Mouse (Mus musculus) stomach, postnatal 0 days (tissue): ENCODE results near the gene Bdkrb1. TPM values are rescaled to one million over a fixed set of nuclear protein-coding genes. Genes with fewer than 3 reads are reported as not detected.

Experiments used
- ATAC-seq: fragments of 200-750 bp; cut with Nextera tagmentation; 2 replicates; pipeline ENCODE4 v1.8.0; 2017; ENCODE audit not compliant: low FRiP score, low TSS enrichment
- DNase-seq: peaks from one replicate; pipeline ENCODE4 v3.0.0-alpha.2; 2016; ENCODE audit warnings: low spot score
- H3K27ac ChIP-seq: fragments of 300-500 bp; sonication (generic); replicated peaks from 2 replicates; pipeline ENCODE4 v1.5.1; 2014; ENCODE audit warnings: mild to moderate bottlenecking, control low read depth
- H3K27me3 ChIP-seq: fragments of 300-500 bp; sonication (generic); 2 replicates; pipeline ENCODE4 v1.6.1; 2014; ENCODE audit warnings: low read length; ENCODE audit not compliant: control insufficient read depth, insufficient read depth
- H3K36me3 ChIP-seq: fragments of 300-500 bp; sonication (generic); 2 replicates; pipeline ENCODE4 v1.6.1; 2014; ENCODE audit warnings: low read length, mixed read lengths; ENCODE audit not compliant: control insufficient read depth, insufficient read depth
- H3K4me1 ChIP-seq: fragments of 300-500 bp; sonication (generic); replicated peaks from 2 replicates; pipeline ENCODE4 v1.6.1; 2014; ENCODE audit warnings: antibody characterized with exemption; ENCODE audit not compliant: control insufficient read depth, insufficient read depth
- H3K4me2 ChIP-seq: fragments of 300-500 bp; sonication (generic); replicated peaks from 2 replicates; pipeline ENCODE4 v1.6.1; 2014; ENCODE audit warnings: low read depth, mild to moderate bottlenecking, control low read depth, moderate library complexity
- H3K4me3 ChIP-seq: fragments of 300-500 bp; sonication (generic); 2 replicates; pipeline ENCODE4 v1.5.1; 2014; ENCODE audit warnings: low read depth, low read length, control low read depth
- H3K9ac ChIP-seq: fragments of 300-500 bp; sonication (generic); 2 replicates; pipeline ENCODE4 v1.6.1; 2014; ENCODE audit warnings: mild to moderate bottlenecking, low read length, control low read depth, mixed read lengths
- H3K9me3 ChIP-seq: fragments of 300-500 bp; sonication (generic); 2 replicates; pipeline ENCODE4 v1.6.1; 2016; ENCODE audit warnings: low read length; ENCODE audit not compliant: control insufficient read depth
- CTCF ChIP-seq: IDR thresholded peaks from 2 replicates; pipeline ENCODE4 v1.5.1; 2016; ENCODE audit warnings: antibody characterized with exemption, low read depth, mild to moderate bottlenecking, moderate library complexity
- EP300 ChIP-seq: optimal IDR thresholded peaks from 2 replicates; pipeline ENCODE3; 2016; ENCODE audit warnings: antibody characterized with exemption
- WGBS: fragments of 180-500 bp; shearing (Covaris S2); extraction: QIAGEN DNeasy Blood & Tissue Kit; methylation state at CpG from one replicate; pipeline ENCODE4 v1.1.7; 2014; 5-methylcytosine and 5-hydroxymethylcytosine counted together
- polyA plus RNA-seq: library from polyadenylated mRNA; unstranded; fragments of >200 nt; fragmentation: Nextera tagmentation; extraction: Ambion mirVana; gene quantifications from 2 replicates; pipeline ENCODE4 v1.2.1, GENCODE M21; 2015

Bdkrb1 gene
- polyA plus RNA-seq, 1 experiment from 2014 or later: 1.8 TPM

DNA sequence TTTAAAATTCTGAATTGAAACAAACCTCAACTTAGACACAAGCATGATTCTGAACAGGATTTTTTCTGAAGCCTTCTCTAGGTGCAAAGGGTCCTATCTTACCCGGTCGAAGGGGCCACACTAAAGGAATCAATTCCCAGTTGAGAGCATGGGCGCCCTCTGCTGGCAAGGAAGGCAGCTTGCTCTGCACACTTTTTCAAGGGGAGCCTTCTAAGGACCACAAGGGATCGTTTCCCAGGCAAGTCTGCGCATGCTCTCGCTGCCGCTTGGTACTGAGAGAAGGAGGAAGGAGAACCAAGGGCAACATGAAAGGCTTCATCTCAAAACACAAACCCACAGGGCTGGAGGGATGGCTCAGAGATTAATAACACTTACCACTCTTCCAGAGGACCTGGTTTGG lies 8.9 kb downstream of the Bdkrb1 start:
- H3K27me3 ChIP-seq: no peaks in the 10 kb centered on the region
- 0 out of 2 replicates have a peak, but pooled peaks cover 3% of the 10 kb centered on the region for H3K36me3 ChIP-seq
- H3K9me3 ChIP-seq: no peaks in the 10 kb centered on the region
- TF ChIP-seq CTCF (peak; percentile 92), EP300 (no peak)
- DNase-seq: peak; percentile 70
- ATAC-seq: peak; percentile 67
- no peak overlapping the region for H3K27ac ChIP-seq
- H3K4me3 ChIP-seq: no peak overlapping the region
- 14% methylated on average over 7 of the region's 7 CpGs for WGBS
- H3K4me1 ChIP-seq: no peaks in the 10 kb centered on the region
- H3K9ac ChIP-seq: no peak overlapping the region
- H3K4me2 ChIP-seq: no peak overlapping the region

DNA sequence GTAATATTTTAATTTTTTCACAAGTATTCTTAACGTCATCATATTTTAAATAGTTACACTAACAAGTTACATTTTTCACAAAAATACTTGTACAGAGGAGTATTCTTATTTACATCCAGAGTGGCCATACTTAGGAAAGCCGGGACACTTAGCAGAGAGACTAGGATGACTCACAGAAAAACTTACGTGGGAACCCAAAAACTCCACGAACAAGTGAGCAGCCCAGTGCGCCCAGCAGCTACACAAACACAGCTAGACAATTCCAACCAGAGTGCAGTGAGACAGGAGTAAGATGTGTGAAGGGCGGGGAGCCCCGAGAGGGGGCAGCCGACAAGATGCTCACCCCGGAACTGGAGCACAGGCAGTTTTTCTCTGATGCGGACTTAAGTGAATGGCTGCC lies 10.7 kb downstream of the Bdkrb1 start:
- TF ChIP-seq EP300 (no peak), CTCF (no peak)
- no peak overlapping the region for H3K27ac ChIP-seq
- no peaks in the 10 kb centered on the region for H3K27me3 ChIP-seq
- DNase-seq (no peak), ATAC-seq (no peak)
- H3K4me1 ChIP-seq: no peaks in the 10 kb centered on the region
- H3K36me3 ChIP-seq: peaks cover 8% of the 10 kb centered on the region; the same call in 1 of the 2 replicates
- no peak overlapping the region for H3K4me2 ChIP-seq
- H3K9me3 ChIP-seq: no peaks in the 10 kb centered on the region
- H3K9ac ChIP-seq: no peak overlapping the region
- H3K4me3 ChIP-seq: no peak overlapping the region
- WGBS: 88% methylated on average over 10 of the region's 10 CpGs

DNA sequence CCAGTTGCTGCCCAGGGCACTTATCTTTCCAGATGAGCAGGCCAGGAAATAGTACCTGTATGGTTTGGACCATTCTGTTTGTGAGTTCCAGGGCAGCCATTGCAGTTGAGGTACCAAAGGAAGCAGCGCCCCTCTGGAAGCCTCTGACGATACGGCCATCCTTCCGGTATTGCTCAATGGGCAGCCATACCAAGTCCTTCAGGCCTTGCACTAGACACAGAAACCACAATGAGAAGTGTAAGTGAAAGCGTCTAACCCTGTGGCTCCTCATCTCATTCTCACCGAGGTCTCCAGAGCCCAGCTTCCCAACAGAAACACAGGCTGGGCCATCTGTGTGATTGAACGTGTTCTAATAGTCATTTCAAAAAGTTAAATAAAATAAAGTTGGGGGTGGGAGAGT lies 19.2 kb downstream of the Bdkrb1 start:
- H3K4me3 ChIP-seq: no peak overlapping the region
- H3K4me1 ChIP-seq: no peaks in the 10 kb centered on the region
- DNase-seq (no peak), ATAC-seq (no peak)
- 93% methylated on average over 7 of the region's 7 CpGs for WGBS
- H3K4me2 ChIP-seq: no peak overlapping the region
- H3K9ac ChIP-seq: no peak overlapping the region
- no peak for TF ChIP-seq EP300
- TF ChIP-seq CTCF: no peak
- no peak overlapping the region for H3K27ac ChIP-seq
- peaks cover 42% of the 10 kb centered on the region for H3K36me3 ChIP-seq
- H3K9me3 ChIP-seq: no peaks in the 10 kb centered on the region
- no peaks in the 10 kb centered on the region for H3K27me3 ChIP-seq

DNA sequence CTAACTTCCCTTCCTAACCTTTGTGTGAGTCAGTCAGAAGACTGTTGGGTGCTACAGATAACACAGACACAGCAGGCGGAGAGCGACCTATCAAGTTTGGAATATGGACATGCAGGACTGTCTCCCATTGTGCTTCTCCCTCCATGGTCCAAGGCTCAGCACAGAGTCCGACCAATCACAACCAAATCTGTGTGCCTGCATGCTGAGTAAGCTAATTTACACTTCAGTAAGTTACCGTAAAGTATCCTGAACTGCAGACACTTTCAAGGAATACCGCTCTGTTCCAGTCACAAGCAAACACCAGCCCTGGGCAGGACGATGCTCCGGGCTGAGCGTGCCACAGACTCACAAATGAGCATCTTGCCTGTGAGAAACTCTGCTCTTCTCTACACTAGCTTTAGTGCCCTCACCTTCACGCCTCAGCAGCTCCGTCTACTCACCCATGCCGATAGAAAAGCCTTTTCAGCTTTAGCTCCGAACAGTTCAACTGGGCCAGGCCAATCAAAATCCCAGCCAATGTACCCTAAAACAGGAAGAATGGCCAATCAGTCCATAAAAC lies 20.2 kb downstream of the Bdkrb1 start:
- DNase-seq: no peak
- Histone ChIP-seq H3K27ac (no peak overlapping the region), H3K9ac (no peak overlapping the region), H3K9me3 (no peaks in the 10 kb centered on the region), H3K4me2 (no peak overlapping the region), H3K4me1 (no peaks in the 10 kb centered on the region), H3K36me3 (peaks cover 41% of the 10 kb centered on the region), H3K4me3 (no peak overlapping the region), H3K27me3 (no peaks in the 10 kb centered on the region)
- WGBS: 92% methylated on average over 12 of the region's 12 CpGs
- TF ChIP-seq EP300: no peak
- TF ChIP-seq CTCF: no peak
- no peak for ATAC-seq

DNA sequence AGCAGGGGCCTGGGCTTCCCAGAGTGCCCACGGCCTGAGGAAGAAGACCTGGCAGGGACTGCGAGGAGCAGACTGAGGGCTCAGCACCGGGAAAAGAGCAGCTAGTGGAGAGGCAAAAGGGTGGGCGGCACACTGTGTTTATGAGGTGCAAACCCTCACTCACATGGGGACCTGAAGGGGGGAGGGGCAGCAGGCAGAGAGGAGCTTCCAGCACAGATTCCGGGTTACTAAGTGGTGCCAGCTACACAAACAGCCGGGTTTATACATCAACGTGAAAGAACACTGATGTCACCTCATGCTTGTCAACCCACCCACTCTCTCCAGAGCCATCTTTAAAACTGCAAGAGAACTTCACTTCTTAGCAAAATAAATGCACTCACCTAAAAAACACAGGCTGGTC lies 22.9 kb downstream of the Bdkrb1 start:
- Histone ChIP-seq H3K4me3 (no peak overlapping the region), H3K36me3 (peaks cover 34% of the 10 kb centered on the region), H3K27me3 (no peaks in the 10 kb centered on the region), H3K9me3 (no peaks in the 10 kb centered on the region), H3K4me1 (no peaks in the 10 kb centered on the region), H3K4me2 (no peak overlapping the region), H3K9ac (no peak overlapping the region), H3K27ac (no peak overlapping the region)
- 56% methylated on average over 7 of the region's 7 CpGs for WGBS
- no peak for DNase-seq
- no peak for TF ChIP-seq EP300
- ATAC-seq: no peak

DNA sequence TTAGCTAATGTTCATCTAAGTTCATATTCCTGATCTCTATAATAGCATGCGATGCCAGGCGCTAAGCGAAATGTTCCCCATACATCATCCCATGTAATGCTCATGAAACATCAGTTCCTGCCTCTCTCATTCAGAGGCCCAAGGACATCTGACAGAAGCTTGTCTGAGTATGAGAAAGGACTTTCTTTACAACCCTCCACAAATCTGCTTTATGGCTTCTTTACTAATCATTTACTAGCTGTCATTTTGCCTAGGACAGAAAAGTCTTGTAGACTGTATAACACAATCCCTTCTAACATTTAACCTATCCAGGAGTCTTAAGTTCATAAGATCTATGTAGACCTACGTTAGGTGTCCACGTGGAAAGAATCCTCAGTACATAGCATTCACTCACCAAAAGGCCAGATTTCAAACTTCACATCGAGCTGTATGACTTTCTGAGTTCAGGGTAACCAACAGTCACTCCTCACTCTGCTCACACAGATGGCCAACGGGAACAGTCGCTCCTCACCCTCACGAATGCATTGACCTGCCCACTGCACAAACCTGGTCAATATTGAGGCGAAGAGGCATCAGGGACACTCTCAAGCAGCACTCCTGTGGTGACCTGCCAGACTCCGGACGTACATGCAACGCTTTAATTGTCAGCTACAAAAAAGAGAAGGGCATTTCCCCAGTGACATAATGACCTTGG lies 31.6 kb downstream of the Bdkrb1 start:
- no peak overlapping the region for H3K4me3 ChIP-seq
- no peak for ATAC-seq
- no peak for DNase-seq
- no peaks in the 10 kb centered on the region for H3K27me3 ChIP-seq
- no peak for TF ChIP-seq EP300
- TF ChIP-seq CTCF: no peak
- WGBS: 93% methylated on average over 13 of the region's 13 CpGs
- no peak overlapping the region for H3K9ac ChIP-seq
- H3K4me2 ChIP-seq: no peak overlapping the region
- H3K4me1 ChIP-seq: no peaks in the 10 kb centered on the region
- H3K36me3 ChIP-seq: peaks cover 30% of the 10 kb centered on the region
- no peaks in the 10 kb centered on the region for H3K9me3 ChIP-seq
- no peak overlapping the region for H3K27ac ChIP-seq
